Mouse (Mus musculus) kidney, adult 2 months (tissue): ENCODE measurements around the gene Sox5.

Source experiments
- CTCF ChIP-seq: fragments of 200-500 bp; conservative IDR thresholded peaks from 2 replicates; pipeline ENCODE4 v1.5.1; 2011; ENCODE audit warnings: low read depth, mild to moderate bottlenecking, control low read depth, low read length, moderate library complexity, mixed read lengths; ENCODE audit not compliant: insufficient read depth, insufficient read length
- POLR2A ChIP-seq: fragments of 200-500 bp; IDR thresholded peaks from one replicate; pipeline ENCODE4 v1.6.1; 2011; ENCODE audit warnings: low read depth, low read length, control low read depth

- TF ChIP-seq POLR2A (no peak), CTCF (no peak)
These were observed 729.3 kb downstream of the Sox5 start for GRCm38 (mm10) chr6:144052487-144052886.
